Mouse (Mus musculus): ENCODE measurements around the gene Tmprss4.

- no peak for TF ChIP-seq CTCF (IDR thresholded peaks at IDR 0.05)
- TF ChIP-seq EP300 (IDR thresholded peaks at IDR 0.05; ENCODE audit: insufficient read depth, low read depth, low read length): no peak
- no peak for TF ChIP-seq POLR2A (IDR thresholded peaks at IDR 0.05; ENCODE audit: insufficient read depth, low read depth, low read length)
These were observed 6.3 kb downstream of the Tmprss4 start for GRCm38 (mm10) chr9:45197549-45197948.

All from heart, adult 2 months (tissue).